Mouse (Mus musculus): ENCODE results near the gene Ccdc8.
A peak's percentile ranks its signal among the peaks of the same experiment; 100 is the strongest.

Gene Ccdc8

GRCm38 (mm10) chr7:16976298-16976697, 16.2 kb upstream of the Ccdc8 start:
- no peak for DNase-seq (ENCODE audit: low spot score)

GRCm38 (mm10) chr7:16978173-16978572, 14.3 kb upstream of the Ccdc8 start:
- no peak for DNase-seq (ENCODE audit: low spot score)

DNA sequence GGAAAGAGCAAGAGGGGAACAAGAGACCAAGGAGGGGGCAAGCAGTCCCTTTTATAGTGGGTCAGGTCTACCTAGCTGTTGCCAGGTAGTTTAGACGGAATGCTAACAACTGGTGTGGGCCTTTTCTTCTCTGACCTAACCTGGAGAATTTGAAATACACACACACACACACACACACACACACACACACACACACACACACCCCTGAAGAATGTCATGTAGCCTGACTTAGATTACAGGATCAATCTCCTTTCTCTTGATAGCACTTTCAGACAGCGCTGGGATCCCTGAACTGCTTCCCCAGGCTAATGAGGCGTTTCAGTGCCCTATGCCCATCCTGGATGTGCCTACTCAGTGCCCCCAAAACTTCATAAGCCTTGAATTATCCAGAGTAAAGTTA, 13.9 kb upstream of the Ccdc8 start:
- no peak for DNase-seq (ENCODE audit: low spot score)

DNA sequence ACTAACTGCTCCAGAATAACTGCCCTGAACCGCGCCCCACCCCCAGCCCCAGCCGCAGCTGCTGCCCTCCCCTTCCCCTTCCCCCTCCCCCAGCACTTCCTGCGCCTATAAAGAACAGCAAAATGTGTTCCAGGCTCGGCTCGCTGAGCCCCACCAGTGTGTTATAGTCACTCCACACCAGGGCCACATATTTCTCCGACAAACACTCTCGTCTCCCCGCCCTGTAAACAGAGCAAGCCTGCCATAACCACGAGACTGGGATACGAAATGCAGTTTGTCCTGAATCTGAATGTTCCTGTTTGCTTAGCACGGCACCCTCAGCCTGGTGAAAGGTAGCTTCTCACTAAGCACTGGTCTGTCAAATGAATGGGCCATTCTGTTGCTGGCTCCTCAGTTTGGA, 12.2 kb upstream of the Ccdc8 start:
- DNase-seq (ENCODE audit: low spot score): peak; percentile 20

DNA sequence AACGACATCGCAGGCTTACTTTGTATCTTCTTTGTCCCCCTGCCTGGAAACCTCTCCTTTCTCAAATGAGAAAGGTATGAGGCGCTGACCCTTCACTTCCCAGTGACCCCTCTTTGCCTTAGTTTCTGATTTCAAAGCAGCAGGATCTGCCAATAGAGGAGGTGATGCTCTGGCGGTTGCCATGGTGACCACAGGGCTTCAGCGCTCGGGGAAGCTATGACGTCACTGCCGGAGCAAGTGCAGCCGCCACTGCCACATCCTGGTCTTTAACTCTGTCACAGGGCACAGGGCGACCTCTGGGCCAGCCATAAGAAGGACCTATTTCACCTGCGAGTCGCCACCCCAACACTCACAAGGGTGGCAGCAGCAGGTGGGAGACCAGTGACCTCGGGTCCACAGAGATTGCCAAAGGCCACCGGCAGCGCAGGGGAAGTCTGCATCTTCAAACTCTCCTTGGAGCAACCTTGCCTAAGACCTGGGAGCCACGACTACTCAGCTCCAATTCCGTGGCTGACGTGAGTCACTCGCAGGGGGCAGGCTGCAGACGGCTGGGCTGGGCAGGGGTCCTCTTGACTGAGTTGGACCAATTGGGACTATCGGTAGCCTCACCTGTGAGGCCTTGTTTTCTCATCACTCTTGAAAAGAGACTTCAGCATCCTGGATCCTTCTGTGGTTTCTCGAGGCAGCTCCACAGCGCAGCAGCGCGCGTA, 9.5 kb upstream of the Ccdc8 start, which contains the start of gene Gm42372:
Gene Gm42372 (plus strand): TSS at position 228 of the 710 bp plus-strand sequence.
- no peak for DNase-seq (ENCODE audit: low spot score)

GRCm38 (mm10) chr7:16987541-16988149, 4.9 kb upstream of the Ccdc8 start:
- no peak for DNase-seq (ENCODE audit: low spot score)

- DNase-seq (ENCODE audit: low spot score): peak; percentile 67
Measured at GRCm38 (mm10) chr7:16988405-16988804, 4.1 kb upstream of the Ccdc8 start.

- peak; percentile 20 for DNase-seq (ENCODE audit: low spot score)
Measured at GRCm38 (mm10) chr7:16990006-16990744, 2.3 kb upstream of the Ccdc8 start.

DNA sequence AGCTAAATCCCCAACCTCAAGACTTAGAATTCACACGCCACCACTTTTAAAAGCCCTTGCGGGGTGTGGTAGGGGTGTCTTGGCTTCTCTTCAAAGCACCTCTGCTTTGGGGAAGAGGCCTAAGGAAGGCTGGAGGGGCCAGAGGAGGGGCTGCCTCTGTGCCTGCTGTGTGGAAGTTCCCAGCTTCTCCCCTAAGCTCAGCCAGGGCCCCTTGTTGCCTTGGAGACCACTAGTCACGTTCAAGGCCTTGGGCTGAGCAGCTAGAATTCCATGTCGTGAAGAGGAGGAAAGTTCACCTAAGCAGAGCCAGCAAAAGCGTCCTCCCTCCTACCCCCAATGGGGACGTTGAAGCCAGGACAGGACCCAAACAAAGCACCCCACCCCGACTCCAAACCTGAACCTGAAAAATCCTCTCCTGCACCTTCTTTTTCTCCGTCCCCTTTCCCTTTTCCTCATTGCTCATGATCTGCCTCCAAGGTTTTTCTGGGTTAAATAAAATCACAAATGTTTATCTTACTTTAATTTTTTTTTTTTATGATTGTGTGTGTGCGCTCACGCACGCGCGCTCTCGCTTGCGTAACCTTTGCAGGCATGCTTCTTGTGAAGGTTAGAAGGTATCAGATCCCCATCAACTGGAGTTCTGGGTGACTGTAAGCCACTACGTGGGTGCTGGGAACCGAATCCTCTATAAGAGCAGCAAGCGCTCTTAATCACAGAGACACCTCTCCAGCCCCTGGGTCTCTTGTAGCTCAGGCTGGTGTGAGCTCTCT, 642 bp upstream of the Ccdc8 start:
- DNase-seq (ENCODE audit: low spot score): peak; percentile 68

DNA sequence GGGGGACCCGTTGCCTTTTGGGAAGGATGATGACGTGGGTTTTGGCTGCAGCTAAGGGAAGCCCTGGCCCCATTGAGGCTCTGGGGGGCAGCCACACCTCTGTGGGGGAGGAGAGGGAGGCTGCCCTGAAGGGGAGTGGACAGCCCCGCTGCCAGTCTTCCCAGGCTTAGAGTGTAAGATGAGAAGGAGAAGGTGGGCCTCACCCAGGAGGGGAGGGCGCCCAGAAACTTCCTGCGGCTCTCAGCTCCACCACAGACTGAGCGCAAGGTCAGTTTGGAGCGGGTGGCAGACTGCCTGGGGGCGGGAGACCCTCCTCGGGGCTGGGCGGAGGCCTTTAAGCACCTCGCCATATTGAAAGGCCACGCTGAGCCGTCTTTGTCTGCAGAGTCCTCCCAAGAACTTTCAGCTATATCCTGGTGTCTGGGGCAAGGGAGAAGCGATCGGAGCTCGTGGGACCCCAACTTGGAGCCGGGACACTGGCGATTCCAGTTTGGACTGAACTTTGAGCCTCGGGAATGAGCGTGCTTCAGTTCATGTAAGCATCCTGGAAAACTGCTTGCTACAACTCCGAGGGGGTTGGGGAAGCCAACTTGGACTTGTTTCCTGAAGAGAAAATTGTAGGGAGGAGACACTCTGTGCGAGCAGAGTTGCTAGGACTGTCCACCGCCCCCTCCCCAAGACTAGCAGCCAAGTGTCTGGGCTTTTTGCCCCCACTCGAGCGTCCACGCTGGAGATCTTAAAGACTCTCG, 1.3 kb downstream of the Ccdc8 start:
- DNase-seq (ENCODE audit: low spot score): peak; percentile 91

DNA sequence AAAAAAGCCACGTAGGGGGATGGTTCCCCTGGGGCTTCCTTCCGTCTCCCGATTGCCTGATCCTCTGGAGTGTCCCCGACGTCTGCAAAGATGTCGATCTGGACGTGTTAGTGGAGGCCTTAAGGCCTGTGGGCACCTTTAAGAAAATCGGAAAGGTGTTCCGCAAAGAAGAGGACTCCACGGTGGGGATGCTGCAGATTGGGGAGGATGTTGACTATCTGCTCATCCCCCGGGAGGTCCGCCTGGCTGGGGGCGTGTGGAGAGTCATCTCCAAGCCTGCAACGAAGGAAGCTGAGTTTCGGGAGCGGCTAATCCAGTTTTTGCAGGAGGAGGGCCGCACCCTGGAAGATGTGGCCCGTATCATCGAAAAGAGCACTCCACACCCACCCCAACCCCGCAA, 1.9 kb downstream of the Ccdc8 start:
- DNase-seq (ENCODE audit: low spot score): no peak

GRCm38 (mm10) chr7:16995345-16995744, 2.8 kb downstream of the Ccdc8 start:
- DNase-seq (ENCODE audit: low spot score): no peak

DNA sequence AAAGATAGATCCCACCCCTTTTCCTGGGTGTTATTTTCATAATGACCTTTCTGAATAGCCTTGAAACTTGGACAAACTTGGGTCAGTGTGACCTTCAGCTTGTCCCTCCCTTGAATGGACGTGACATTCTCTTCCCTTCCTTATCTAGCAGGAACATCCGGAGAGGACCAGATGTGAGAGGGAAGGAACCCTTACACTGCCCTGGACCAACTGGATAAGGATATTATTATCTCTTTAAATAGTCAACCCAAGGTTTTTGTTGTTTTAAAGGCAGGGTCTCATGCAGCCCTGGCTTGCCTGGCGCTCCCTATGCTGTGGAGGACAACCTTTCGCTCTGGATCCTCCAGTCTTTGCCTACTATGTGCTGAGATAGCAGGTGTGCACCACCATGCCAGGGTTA, 6.7 kb downstream of the Ccdc8 start:
- no peak for DNase-seq (ENCODE audit: low spot score)

GRCm38 (mm10) chr7:16999650-17000049, 7.1 kb downstream of the Ccdc8 start:
- DNase-seq (ENCODE audit: low spot score): peak; percentile 83

- peak; percentile 72 for DNase-seq (ENCODE audit: low spot score)
Measured at GRCm38 (mm10) chr7:17002375-17003195, 10.1 kb downstream of the Ccdc8 start.

- no peak for DNase-seq (ENCODE audit: low spot score)
Measured at GRCm38 (mm10) chr7:17003230-17003960, 10.9 kb downstream of the Ccdc8 start.

GRCm38 (mm10) chr7:17004716-17005115, 12.2 kb downstream of the Ccdc8 start:
- DNase-seq (ENCODE audit: low spot score): no peak

- DNase-seq (ENCODE audit: low spot score): no peak
Measured at GRCm38 (mm10) chr7:17007300-17007699, 14.8 kb downstream of the Ccdc8 start.

DNA sequence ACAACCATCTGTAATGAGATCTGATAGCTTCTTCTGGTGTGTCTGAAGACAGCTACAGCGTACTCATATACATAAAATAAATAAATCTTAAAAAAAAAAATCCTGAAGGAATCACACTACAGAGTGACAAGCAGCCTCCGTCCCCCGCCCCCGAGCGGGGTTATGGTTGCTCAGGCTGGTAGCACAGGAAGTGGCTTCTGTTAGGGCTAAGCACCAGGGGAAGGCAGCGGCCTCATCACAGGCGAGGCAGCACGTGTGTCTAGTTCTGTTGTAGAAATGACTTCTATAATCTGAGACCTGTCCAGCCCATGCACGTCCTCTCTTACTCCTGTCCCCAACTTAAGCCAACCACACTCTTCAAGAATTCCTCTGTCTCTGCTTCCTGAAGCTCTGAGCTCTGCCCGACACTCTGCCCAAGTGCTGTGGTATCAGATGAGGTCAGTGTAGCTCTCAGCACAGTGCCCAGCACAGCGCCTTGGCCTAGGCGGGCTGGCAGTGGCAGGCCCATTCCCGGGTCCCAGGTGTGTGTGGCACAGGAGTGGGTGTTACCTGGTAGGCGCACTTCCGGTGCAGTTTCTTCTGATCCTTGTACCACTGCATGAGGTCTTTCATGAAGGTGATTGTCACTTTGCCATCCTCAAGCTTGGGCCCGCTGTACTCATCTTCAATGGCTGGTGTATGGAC, 17.0 kb downstream of the Ccdc8 start:
- no peak for DNase-seq (ENCODE audit: low spot score)

- no peak for DNase-seq (ENCODE audit: low spot score)
Measured at GRCm38 (mm10) chr7:17010010-17010347, 17.5 kb downstream of the Ccdc8 start.
